In the genomic region with DNA sequence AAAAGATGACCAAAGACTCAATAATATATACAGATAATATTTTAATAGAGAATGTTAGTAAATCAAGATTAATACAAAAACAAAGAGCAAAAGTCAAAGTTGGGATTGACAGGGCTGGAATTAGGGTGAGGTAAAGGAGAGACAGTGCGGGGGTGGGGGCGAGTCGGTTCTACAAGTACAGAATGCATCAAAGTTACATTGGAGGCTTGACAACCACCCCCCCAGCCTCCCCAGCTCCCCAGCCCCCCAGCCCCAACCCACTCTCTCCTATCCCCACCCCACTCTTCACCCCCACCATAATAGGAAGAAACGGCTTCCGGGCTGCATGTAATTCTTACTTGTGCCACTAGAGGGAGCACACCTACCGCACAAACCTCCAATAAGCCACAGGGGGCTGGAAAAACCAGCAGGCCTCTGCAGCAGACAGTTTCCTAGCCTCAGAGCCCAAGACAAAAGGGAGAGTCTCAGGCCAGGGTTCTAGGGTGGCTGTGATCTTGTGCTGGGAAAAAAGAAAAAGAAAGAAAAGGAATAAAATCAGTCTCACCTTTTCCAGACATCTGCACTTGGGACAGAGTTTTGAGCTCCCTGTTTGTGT, we compare ENCODE assay signal across 8 mouse cellular contexts. TPM values are rescaled to one million over a fixed set of nuclear protein-coding genes. Genes with fewer than 3 reads are reported as not detected.
DNase-seq lines count a peak whose midpoint lies in the region; ATAC-seq and TF ChIP-seq lines count a peak whose summit lies in the region.

No protein-coding gene starts in this region.

- WGBS in intestine, embryonic 14.5 days, result 19% methylated on average over 6 of the region's 6 CpGs
- WGBS in midbrain, embryonic 11.5 days, result 22% methylated on average over 6 of the region's 6 CpGs

- H3K27me3 ChIP-seq in intestine, embryonic 14.5 days (replicated peaks; ENCODE audit: control insufficient read depth, insufficient read depth, low read length), result no peaks in the 10 kb centered on the region
- no peaks in the 10 kb centered on the region for H3K27me3 ChIP-seq in midbrain, embryonic 11.5 days (ENCODE audit: control insufficient read depth, insufficient read depth, low read length)

- H3K4me2 ChIP-seq in intestine, embryonic 14.5 days (ENCODE audit: low read length), result no peak overlapping the region
- no peak overlapping the region for H3K4me2 ChIP-seq in midbrain, embryonic 11.5 days

- H3K36me3 ChIP-seq in intestine, embryonic 14.5 days (ENCODE audit: control insufficient read depth, insufficient read depth, low read length), result no peaks in the 10 kb centered on the region
- H3K36me3 ChIP-seq in midbrain, embryonic 11.5 days (ENCODE audit: control insufficient read depth, insufficient read depth, low read length), result no peaks in the 10 kb centered on the region

- TF ChIP-seq CTCF in cortical plate, adult 2 months (IDR thresholded peaks at IDR 0.05; ENCODE audit: extremely low read depth, insufficient read depth, low read length), result peak; percentile 89

- no peaks in the 10 kb centered on the region for H3K4me1 ChIP-seq in cortical plate, adult 2 months (ENCODE audit: control insufficient read depth, insufficient read depth, low read length)
- H3K4me1 ChIP-seq in intestine, embryonic 14.5 days (replicated peaks; ENCODE audit: control insufficient read depth, insufficient read depth, low read length), result no peaks in the 10 kb centered on the region
- no peaks in the 10 kb centered on the region for H3K4me1 ChIP-seq in midbrain, embryonic 11.5 days (ENCODE audit: control insufficient read depth, insufficient read depth, low read length)

- H3K9me3 ChIP-seq in intestine, embryonic 14.5 days (ENCODE audit: control insufficient read depth, low read length), result peaks cover 6% of the 10 kb centered on the region; the same call in 1 of the 2 replicates
- peaks cover 3% of the 10 kb centered on the region; the same call in 1 of the 2 replicates for H3K9me3 ChIP-seq in midbrain, embryonic 11.5 days (ENCODE audit: control insufficient read depth, low read length)

- no peak overlapping the region for H3K4me3 ChIP-seq in cortical plate, adult 2 months (ENCODE audit: insufficient read depth, low read length)
- H3K4me3 ChIP-seq in intestine, embryonic 14.5 days (ENCODE audit: low read depth, low read length), result no peak overlapping the region
- H3K4me3 ChIP-seq in midbrain, embryonic 11.5 days (ENCODE audit: low read depth, low read length), result no peak overlapping the region

- intact Hi-C loops in gastrocnemius, postnatal 36 days (cut with DNase I), result loop anchor here (5.0 kb wide), 3 partner anchors 42 to 93 kb away; a partner anchor contains a TSS
- intact Hi-C loops in left cerebral cortex, postnatal 36 days (cut with DNase I), result loop anchor here (2.0 to 10.0 kb wide), 4 partner anchors 73 to 231 kb away; a partner anchor contains a TSS

- DNase-seq in adrenal gland, adult (ENCODE audit: inconsistent age in 2 of 2, low spot score in 1 of 2), result peak; percentile 57 to 88
- DNase-seq in adrenal gland, adult 8-10 months, result no peak
- peak; percentile 46 to 53 for DNase-seq in gastrocnemius, postnatal 36 days
- DNase-seq in intestine, embryonic 14.5 days (ENCODE audit: low spot score), result peak; percentile 90
- DNase-seq in left cerebral cortex, postnatal 36 days (ENCODE audit: low spot score in 2 of 2), result peak; percentile 63 to 71
- DNase-seq in midbrain, embryonic 11.5 days (ENCODE audit: low spot score, missing footprints), result peak; percentile 98
- peak; percentile 23 for DNase-seq in spleen, adult 12 weeks (ENCODE audit: low spot score)

- no peak overlapping the region for H3K27ac ChIP-seq in cortical plate, adult 2 months (ENCODE audit: insufficient read depth, low read length)
- no peak overlapping the region for H3K27ac ChIP-seq in intestine, embryonic 14.5 days (ENCODE audit: low read depth)
- no peak overlapping the region for H3K27ac ChIP-seq in midbrain, embryonic 11.5 days (ENCODE audit: low read depth, low read length)

- no peak overlapping the region for H3K9ac ChIP-seq in intestine, embryonic 14.5 days (ENCODE audit: low read length)
- peak overlapping the region; percentile 40 for H3K9ac ChIP-seq in midbrain, embryonic 11.5 days (ENCODE audit: low read length)

- TF ChIP-seq POLR2A in cortical plate, adult 2 months (IDR thresholded peaks at IDR 0.05; ENCODE audit: extremely low read depth, insufficient read depth, low read length), result no peak

- peak; percentile 61 for ATAC-seq in intestine, embryonic 14.5 days (replicated peaks; ENCODE audit: low FRiP score, low TSS enrichment, low read depth)
- ATAC-seq in midbrain, embryonic 11.5 days (ENCODE audit: low FRiP score), result peak; percentile 89

RNA-seq across cellular contexts. Expression of a gene that starts 19.8 kb away (rescaled TPM):
- 10 to 100 TPM in 2 of 4 experiments, 1 to 10 TPM in 2; 9.5 to 14.6 (median 10.4) TPM for total RNA-seq in adrenal gland, adult 8-10 months (2022)
- 2.1 and 3.7 TPM in 2 replicates for polyA plus RNA-seq in cortical plate, adult 2 months (2012; rRNA removed)
- 1 to 10 TPM; 3.0 to 3.8 TPM for total RNA-seq in gastrocnemius, postnatal 36 days (2021)
- polyA plus RNA-seq in intestine, embryonic 14.5 days (2014; fragmentation: Nextera tagmentation; extraction: Ambion mirVana), result 5.0 and 5.9 TPM in 2 replicates
- total RNA-seq in left cerebral cortex, postnatal 36 days (2021), result 1 to 10 TPM; 1.4 to 2.1 TPM
- 2.7 and 3.1 TPM in 2 replicates for polyA plus RNA-seq in midbrain, embryonic 11.5 days (2014; fragmentation: Nextera tagmentation; extraction: Ambion mirVana)

RNA-seq across cellular contexts. Expression of a gene that starts 34.7 kb away (rescaled TPM):
- total RNA-seq in adrenal gland, adult 8-10 months (2022), result 1 to 10 TPM; 1.8 to 4.8 (median 2.5) TPM
- 1.7 and 2.3 TPM in 2 replicates for polyA plus RNA-seq in cortical plate, adult 2 months (2012; rRNA removed)
- total RNA-seq in gastrocnemius, postnatal 36 days (2021), result under 1 TPM; 0.12 to 0.13 TPM
- polyA plus RNA-seq in intestine, embryonic 14.5 days (2014; fragmentation: Nextera tagmentation; extraction: Ambion mirVana), result 23.7 and 25.8 TPM in 2 replicates
- total RNA-seq in left cerebral cortex, postnatal 36 days (2021), result 1 to 10 TPM; 3.3 to 4.4 TPM
- 35.7 and 40.2 TPM in 2 replicates for polyA plus RNA-seq in midbrain, embryonic 11.5 days (2014; fragmentation: Nextera tagmentation; extraction: Ambion mirVana)
